Mouse (Mus musculus) liver, embryonic 16.5 days (tissue): Measurements from ENCODE around the gene Alkbh5. TPM values are rescaled to one million over a fixed set of nuclear protein-coding genes. Genes with fewer than 3 reads are reported as not detected.

ENCODE experiments used
- ATAC-seq: fragments of 200-750 bp; cut with Nextera tagmentation; 2 replicates; pipeline ENCODE4 v1.8.0; 2017; ENCODE audit warnings: low read depth, mild to moderate bottlenecking, moderate number of reproducible peaks, moderate library complexity
- H3K27ac ChIP-seq: fragments of 300-500 bp; sonication (generic); 2 replicates; pipeline ENCODE4 v1.5.1; 2014; ENCODE audit warnings: mild to moderate bottlenecking, low read length
- H3K27me3 ChIP-seq: fragments of 300-500 bp; sonication (generic); 2 replicates; pipeline ENCODE4 v1.6.1; 2014; ENCODE audit warnings: low read depth, low read length, mixed read lengths; ENCODE audit not compliant: control insufficient read depth, insufficient read depth
- H3K36me3 ChIP-seq: fragments of 300-500 bp; sonication (generic); 2 replicates; pipeline ENCODE4 v1.6.1; 2014; ENCODE audit warnings: mild to moderate bottlenecking; ENCODE audit not compliant: control insufficient read depth, insufficient read depth
- H3K4me1 ChIP-seq: fragments of 300-500 bp; sonication (generic); 2 replicates; pipeline ENCODE4 v1.6.1; 2014; ENCODE audit warnings: low read depth, low read length, mixed read lengths; ENCODE audit not compliant: control insufficient read depth
- H3K4me2 ChIP-seq: fragments of 300-500 bp; sonication (generic); 2 replicates; pipeline ENCODE4 v1.6.1; 2014; ENCODE audit warnings: low read depth, low read length, mixed read lengths
- H3K4me3 ChIP-seq: fragments of 300-500 bp; sonication (generic); 2 replicates; pipeline ENCODE4 v1.5.1; 2014; ENCODE audit warnings: low read depth, mild to moderate bottlenecking, low read length
- H3K9ac ChIP-seq: fragments of 300-500 bp; sonication (generic); 2 replicates; pipeline ENCODE4 v1.6.1; 2014; ENCODE audit warnings: low read depth, low read length
- H3K9me3 ChIP-seq: fragments of 300-500 bp; sonication (generic); replicated peaks from 2 replicates; pipeline ENCODE4 v1.6.1; 2016; ENCODE audit warnings: low read length; ENCODE audit not compliant: control insufficient read depth
- WGBS: fragments of 180-500 bp; shearing (Covaris S2); extraction: QIAGEN DNeasy Blood & Tissue Kit; methylation state at CpG from one replicate; pipeline ENCODE4 v1.1.7; 2014; ENCODE audit not compliant: insufficient replicate concordance; 5-methylcytosine and 5-hydroxymethylcytosine counted together
- polyA plus RNA-seq: library from polyadenylated mRNA; unstranded; fragments of >200 nt; fragmentation: Nextera tagmentation; extraction: Ambion mirVana; gene quantifications from 2 replicates; pipeline ENCODE4 v1.2.1, GENCODE M21; 2015

Alkbh5 gene
- polyA plus RNA-seq: 15.3 and 15.4 TPM in 2 replicates

GRCm38 (mm10) chr11:60536180-60536858, at the start of gene Alkbh5:
Gene Alkbh5, plus strand, starts transcription at chr11:60536381.
- Histone ChIP-seq H3K4me3 (peak within 1 kb of the TSS; percentile 96), H3K27me3 (no peaks in the 10 kb centered on the region), H3K9me3 (no peaks in the 10 kb centered on the region), H3K4me1 (peaks cover 19% of the 10 kb centered on the region), H3K36me3 (no peaks in the 10 kb centered on the region), H3K27ac (peak within 1 kb of the TSS; percentile 99), H3K4me2 (peak within 1 kb of the TSS; percentile 96), H3K9ac (peak within 1 kb of the TSS; percentile 95)
- ATAC-seq: no peak
- WGBS: 27% methylated on average over 9 of the region's 9 CpGs

- H3K4me1 ChIP-seq: peaks cover 1% of the 10 kb centered on the region; the same call in 1 of the 2 replicates
- H3K36me3 ChIP-seq: no peaks in the 10 kb centered on the region
- 81% methylated on average over 5 of the region's 5 CpGs for WGBS
- H3K4me3 ChIP-seq: no peak overlapping the region
- H3K4me2 ChIP-seq: no peak overlapping the region
- peaks cover 7% of the 10 kb centered on the region; the same call in 1 of the 2 replicates for H3K27me3 ChIP-seq
- ATAC-seq: no peak
- H3K9me3 ChIP-seq: no peaks in the 10 kb centered on the region
- H3K9ac ChIP-seq: no peak overlapping the region
- no peak overlapping the region for H3K27ac ChIP-seq
Observed at GRCm38 (mm10) chr11:60492726-60493125, 43.5 kb upstream of the Alkbh5 start.

- no peak overlapping the region for H3K27ac ChIP-seq
- 53% methylated on average over 2 of the region's 2 CpGs for WGBS
- H3K36me3 ChIP-seq: no peaks in the 10 kb centered on the region
- ATAC-seq: no peak
- no peak overlapping the region for H3K4me3 ChIP-seq
- H3K4me1 ChIP-seq: no peaks in the 10 kb centered on the region
- H3K9me3 ChIP-seq: no peaks in the 10 kb centered on the region
- H3K9ac ChIP-seq: no peak overlapping the region
- H3K4me2 ChIP-seq: no peak overlapping the region
- H3K27me3 ChIP-seq: peaks cover 7% of the 10 kb centered on the region; the same call in 1 of the 2 replicates
Observed at GRCm38 (mm10) chr11:60495692-60496091, 40.5 kb upstream of the Alkbh5 start.

- WGBS: 86% methylated on average over 13 of the region's 13 CpGs
- Histone ChIP-seq H3K9ac (no peak overlapping the region), H3K4me2 (no peak overlapping the region), H3K9me3 (no peaks in the 10 kb centered on the region), H3K27me3 (peaks cover 7% of the 10 kb centered on the region; the same call in 1 of the 2 replicates), H3K4me1 (peaks cover 22% of the 10 kb centered on the region), H3K36me3 (no peaks in the 10 kb centered on the region), H3K27ac (no peak overlapping the region), H3K4me3 (no peak overlapping the region)
- ATAC-seq: no peak
Observed at GRCm38 (mm10) chr11:60507281-60507680, 28.9 kb upstream of the Alkbh5 start.

- peak; percentile 88 for ATAC-seq
- 2% methylated on average over 11 of the region's 11 CpGs for WGBS
- H3K4me1 ChIP-seq: peaks cover 22% of the 10 kb centered on the region
- H3K27ac ChIP-seq: peak overlapping the region; percentile 41; the same call in 1 of the 2 replicates
- H3K4me3 ChIP-seq: peak overlapping the region; percentile 56
- H3K4me2 ChIP-seq: peak overlapping the region; percentile 89
- H3K27me3 ChIP-seq: peaks cover 7% of the 10 kb centered on the region; the same call in 1 of the 2 replicates
- H3K36me3 ChIP-seq: no peaks in the 10 kb centered on the region
- H3K9me3 ChIP-seq: no peaks in the 10 kb centered on the region
- peak overlapping the region; percentile 58 for H3K9ac ChIP-seq
Observed at GRCm38 (mm10) chr11:60508950-60509349, 27.2 kb upstream of the Alkbh5 start.

- Histone ChIP-seq H3K9me3 (no peaks in the 10 kb centered on the region), H3K4me3 (peak overlapping the region; percentile 56), H3K9ac (peak overlapping the region; percentile 58), H3K4me2 (peak overlapping the region; percentile 89), H3K36me3 (no peaks in the 10 kb centered on the region), H3K4me1 (peaks cover 22% of the 10 kb centered on the region), H3K27me3 (peaks cover 7% of the 10 kb centered on the region; the same call in 1 of the 2 replicates), H3K27ac (peak overlapping the region; percentile 41; the same call in 1 of the 2 replicates)
- under 1% methylated on average over 25 of the region's 25 CpGs for WGBS
- ATAC-seq: peak; percentile 78
Observed at GRCm38 (mm10) chr11:60509500-60509899, 26.7 kb upstream of the Alkbh5 start.

- Histone ChIP-seq H3K27me3 (peaks cover 7% of the 10 kb centered on the region; the same call in 1 of the 2 replicates), H3K4me3 (no peak overlapping the region), H3K36me3 (no peaks in the 10 kb centered on the region), H3K4me2 (no peak overlapping the region), H3K4me1 (peaks cover 22% of the 10 kb centered on the region), H3K9me3 (no peaks in the 10 kb centered on the region), H3K9ac (no peak overlapping the region), H3K27ac (no peak overlapping the region)
- WGBS: 74% methylated on average over 1 of the region's 1 CpGs
- no peak for ATAC-seq
Observed at GRCm38 (mm10) chr11:60511893-60512292, 24.3 kb upstream of the Alkbh5 start.

GRCm38 (mm10) chr11:60512520-60512919, 23.7 kb upstream of the Alkbh5 start:
- ATAC-seq: no peak
- no peak overlapping the region for H3K4me2 ChIP-seq
- no peak overlapping the region for H3K4me3 ChIP-seq
- no peak overlapping the region for H3K9ac ChIP-seq
- H3K27me3 ChIP-seq: peaks cover 7% of the 10 kb centered on the region; the same call in 1 of the 2 replicates
- no peaks in the 10 kb centered on the region for H3K36me3 ChIP-seq
- peaks cover 22% of the 10 kb centered on the region for H3K4me1 ChIP-seq
- WGBS: 57% methylated on average over 2 of the region's 2 CpGs
- H3K9me3 ChIP-seq: no peaks in the 10 kb centered on the region
- H3K27ac ChIP-seq: no peak overlapping the region

GRCm38 (mm10) chr11:60514941-60515340, 21.2 kb upstream of the Alkbh5 start:
- Histone ChIP-seq H3K4me3 (no peak overlapping the region), H3K9me3 (no peaks in the 10 kb centered on the region), H3K9ac (no peak overlapping the region), H3K36me3 (no peaks in the 10 kb centered on the region), H3K27me3 (peaks cover 4% of the 10 kb centered on the region; the same call in 1 of the 2 replicates), H3K27ac (no peak overlapping the region), H3K4me1 (peaks cover 3% of the 10 kb centered on the region), H3K4me2 (no peak overlapping the region)
- WGBS: 47% methylated on average over 2 of the region's 2 CpGs
- ATAC-seq: no peak
